Mouse (Mus musculus) liver, embryonic 13.5 days (tissue): ENCODE results near the gene Myo3a. TPM values are rescaled to one million over a fixed set of nuclear protein-coding genes. Genes with fewer than 3 reads are reported as not detected.
"Not testable (repeated sequence)": the region's sequence is repeated elsewhere in the genome, so short reads cannot be mapped to it uniquely, and the experiment has no call there.

Experiments
- ATAC-seq: fragments of 200-750 bp; cut with Nextera tagmentation; 2 replicates; pipeline ENCODE4 v1.8.0; 2017; ENCODE audit warnings: low read depth, mild to moderate bottlenecking, moderate number of reproducible peaks, moderate library complexity
- DNase-seq: peaks from one replicate; pipeline ENCODE4 v3.0.0; 2022
- H3K27ac ChIP-seq: fragments of 300-500 bp; sonication (generic); 2 replicates; pipeline ENCODE4 v1.5.1; 2015; ENCODE audit warnings: moderate library complexity, mild to moderate bottlenecking, inconsistent platforms
- H3K27me3 ChIP-seq: fragments of 300-500 bp; sonication (generic); 2 replicates; pipeline ENCODE4 v1.6.1; 2015; ENCODE audit warnings: mild to moderate bottlenecking, inconsistent platforms
- H3K36me3 ChIP-seq: fragments of 300-500 bp; sonication (generic); 2 replicates; pipeline ENCODE4 v1.6.1; 2015; ENCODE audit warnings: mild to moderate bottlenecking, inconsistent platforms
- H3K4me1 ChIP-seq: fragments of 300-500 bp; sonication (generic); replicated peaks from 2 replicates; pipeline ENCODE4 v1.6.1; 2015; ENCODE audit warnings: inconsistent platforms
- H3K4me2 ChIP-seq: fragments of 300-500 bp; sonication (generic); 2 replicates; pipeline ENCODE4 v1.6.1; 2015; ENCODE audit warnings: inconsistent platforms, mild to moderate bottlenecking, moderate library complexity
- H3K4me3 ChIP-seq: fragments of 300-500 bp; sonication (generic); replicated peaks from 2 replicates; pipeline ENCODE4 v1.5.1; 2015; ENCODE audit warnings: mild to moderate bottlenecking, inconsistent platforms
- H3K9ac ChIP-seq: fragments of 300-500 bp; sonication (generic); 2 replicates; pipeline ENCODE4 v1.6.1; 2015; ENCODE audit warnings: mild to moderate bottlenecking, inconsistent platforms
- H3K9me3 ChIP-seq: fragments of 300-500 bp; sonication (generic); replicated peaks from 2 replicates; pipeline ENCODE4 v1.6.1; 2016; ENCODE audit warnings: inconsistent platforms
- WGBS: fragments of 180-500 bp; shearing (Covaris S2); methylation state at CpG from one replicate; pipeline ENCODE4 v1.1.7; 2015; ENCODE audit not compliant: insufficient replicate concordance; 5-methylcytosine and 5-hydroxymethylcytosine counted together
- polyA plus RNA-seq: library from polyadenylated mRNA; unstranded; fragments of >200 nt; fragmentation: Nextera tagmentation; extraction: Ambion mirVana; gene quantifications from 2 replicates; pipeline ENCODE4 v1.2.1, GENCODE M21; 2015

Myo3a gene
- not detected in 2 replicates for polyA plus RNA-seq

GRCm38 (mm10) chr2:22227308-22227707 is at the start of gene Myo3a:
Gene Myo3a (plus strand): TSS chr2:22227503.
- peak; percentile 65 for ATAC-seq
- no peaks in the 10 kb centered on the region for H3K36me3 ChIP-seq

GRCm38 (mm10) chr2:22250462-22250861 is 23.2 kb downstream of the Myo3a start:
- ATAC-seq (no peak), DNase-seq (no peak)
- no peak overlapping the region for H3K4me3 ChIP-seq
- no peaks in the 10 kb centered on the region for H3K4me1 ChIP-seq
- WGBS: 65% methylated on average over 3 of the region's 3 CpGs
- no peaks in the 10 kb centered on the region for H3K36me3 ChIP-seq
- no peak overlapping the region for H3K4me2 ChIP-seq
- H3K9me3 ChIP-seq: no peaks in the 10 kb centered on the region
- no peak overlapping the region for H3K27ac ChIP-seq
- no peaks in the 10 kb centered on the region for H3K27me3 ChIP-seq
- no peak overlapping the region for H3K9ac ChIP-seq

More at GRCm38 (mm10) chr2:22227308-22227707, at the start of gene Myo3a:
- Histone ChIP-seq H3K27me3 (peaks cover 6% of the 10 kb centered on the region), H3K4me3 (no peak within 1 kb of the TSS), H3K9ac (no peak within 1 kb of the TSS), H3K4me2 (peak within 1 kb of the TSS; percentile 45), H3K9me3 (no peaks in the 10 kb centered on the region), H3K27ac (no peak within 1 kb of the TSS), H3K4me1 (0 out of 2 replicates have a peak, but pooled peaks cover 5% of the 10 kb centered on the region)
- 1% methylated on average over 21 of the region's 21 CpGs for WGBS
- DNase-seq: peak; percentile 2

GRCm38 (mm10) chr2:22251045-22251444 is 23.7 kb downstream of the Myo3a start:
- 57% methylated on average over 2 of the region's 2 CpGs for WGBS
- H3K36me3 ChIP-seq: no peaks in the 10 kb centered on the region

GRCm38 (mm10) chr2:22255600-22255999 is 28.3 kb downstream of the Myo3a start:
- no peaks in the 10 kb centered on the region for H3K27me3 ChIP-seq
- H3K4me2 ChIP-seq: no peak overlapping the region
- H3K4me1 ChIP-seq: no peaks in the 10 kb centered on the region
- no peak overlapping the region for H3K4me3 ChIP-seq
- no peak for DNase-seq
- no peaks in the 10 kb centered on the region for H3K9me3 ChIP-seq
- H3K9ac ChIP-seq: no peak overlapping the region
- H3K27ac ChIP-seq: no peak overlapping the region
- no peak for ATAC-seq
- no peaks in the 10 kb centered on the region for H3K36me3 ChIP-seq

More at GRCm38 (mm10) chr2:22251045-22251444, 23.7 kb downstream of the Myo3a start:
- DNase-seq (no peak), ATAC-seq (no peak)
- no peak overlapping the region for H3K4me2 ChIP-seq
- H3K9ac ChIP-seq: no peak overlapping the region
- no peaks in the 10 kb centered on the region for H3K27me3 ChIP-seq
- H3K27ac ChIP-seq: no peak overlapping the region
- H3K4me3 ChIP-seq: no peak overlapping the region
- H3K4me1 ChIP-seq: no peaks in the 10 kb centered on the region
- H3K9me3 ChIP-seq: no peaks in the 10 kb centered on the region

GRCm38 (mm10) chr2:22271555-22271954 is 44.3 kb downstream of the Myo3a start:
- Histone ChIP-seq H3K27ac (no peak overlapping the region), H3K4me1 (no peaks in the 10 kb centered on the region), H3K9ac (no peak overlapping the region), H3K9me3 (no peaks in the 10 kb centered on the region), H3K27me3 (no peaks in the 10 kb centered on the region), H3K4me2 (no peak overlapping the region), H3K36me3 (no peaks in the 10 kb centered on the region), H3K4me3 (no peak overlapping the region)
- ATAC-seq: no peak
- 60% methylated on average over 2 of the region's 2 CpGs for WGBS
- no peak for DNase-seq

- no peak overlapping the region for H3K4me2 ChIP-seq
- no peak for DNase-seq
- H3K36me3 ChIP-seq: no peaks in the 10 kb centered on the region
- H3K9me3 ChIP-seq: no peaks in the 10 kb centered on the region
- no peaks in the 10 kb centered on the region for H3K27me3 ChIP-seq
- H3K9ac ChIP-seq: no peak overlapping the region
- ATAC-seq: no peak
- H3K4me1 ChIP-seq: no peaks in the 10 kb centered on the region
- no peak overlapping the region for H3K4me3 ChIP-seq
- no peak overlapping the region for H3K27ac ChIP-seq
- 27% methylated on average over 2 of the region's 2 CpGs for WGBS
Measured at GRCm38 (mm10) chr2:22285366-22285765, 58.1 kb downstream of the Myo3a start.

GRCm38 (mm10) chr2:22285777-22286176 is 58.5 kb downstream of the Myo3a start:
- Histone ChIP-seq H3K36me3 (no peaks in the 10 kb centered on the region), H3K4me1 (no peaks in the 10 kb centered on the region), H3K27me3 (no peaks in the 10 kb centered on the region), H3K9ac (no peak overlapping the region), H3K27ac (no peak overlapping the region), H3K9me3 (no peaks in the 10 kb centered on the region), H3K4me2 (no peak overlapping the region), H3K4me3 (no peak overlapping the region)
- DNase-seq (no peak), ATAC-seq (no peak)
- WGBS: 27% methylated on average over 1 of the region's 1 CpGs

GRCm38 (mm10) chr2:22293579-22294446 is 66.5 kb downstream of the Myo3a start:
- WGBS: 55% methylated on average over 11 of the region's 11 CpGs

GRCm38 (mm10) chr2:22294447-22294738 is 67.1 kb downstream of the Myo3a start:
- Histone ChIP-seq H3K4me3 (no peak overlapping the region), H3K27ac (no peak overlapping the region), H3K27me3 (no peaks in the 10 kb centered on the region), H3K4me1 (no peaks in the 10 kb centered on the region), H3K9ac (no peak overlapping the region), H3K9me3 (no peaks in the 10 kb centered on the region), H3K4me2 (no peak overlapping the region), H3K36me3 (no peaks in the 10 kb centered on the region)
- WGBS: 39% methylated on average over 2 of the region's 2 CpGs
- ATAC-seq (no peak), DNase-seq (no peak)

More at GRCm38 (mm10) chr2:22293579-22294446, 66.5 kb downstream of the Myo3a start:
- Histone ChIP-seq H3K27ac (no peak overlapping the region), H3K4me3 (no peak overlapping the region), H3K9ac (no peak overlapping the region), H3K4me2 (no peak overlapping the region), H3K4me1 (no peaks in the 10 kb centered on the region), H3K27me3 (no peaks in the 10 kb centered on the region), H3K9me3 (no peaks in the 10 kb centered on the region), H3K36me3 (no peaks in the 10 kb centered on the region)
- DNase-seq (no peak), ATAC-seq (no peak)

- ATAC-seq (no peak), DNase-seq (no peak)
- Histone ChIP-seq H3K36me3 (no peaks in the 10 kb centered on the region), H3K4me1 (no peaks in the 10 kb centered on the region), H3K9ac (no peak overlapping the region), H3K4me3 (no peak overlapping the region), H3K27me3 (no peaks in the 10 kb centered on the region), H3K27ac (no peak overlapping the region), H3K9me3 (no peaks in the 10 kb centered on the region), H3K4me2 (no peak overlapping the region)
- WGBS: 33% methylated on average over 1 of the region's 1 CpGs
Measured at GRCm38 (mm10) chr2:22297913-22298312, 70.6 kb downstream of the Myo3a start.

GRCm38 (mm10) chr2:22338269-22338857 is 111.1 kb downstream of the Myo3a start:
- Histone ChIP-seq H3K27me3 (peaks cover 4% of the 10 kb centered on the region; the same call in 1 of the 2 replicates), H3K4me2 (peak overlapping the region; percentile 34), H3K36me3 (no peaks in the 10 kb centered on the region), H3K27ac (no peak overlapping the region), H3K9ac (no peak overlapping the region), H3K4me1 (no peaks in the 10 kb centered on the region), H3K9me3 (no peaks in the 10 kb centered on the region), H3K4me3 (peak overlapping the region; percentile 25)
- 26% methylated on average over 25 of the region's 32 CpGs for WGBS
- ATAC-seq: peak; percentile 43; the same call in 1 of the 2 replicates
- no peak for DNase-seq

- not testable (repeated sequence) for H3K4me2 ChIP-seq, H3K9ac ChIP-seq, H3K27me3 ChIP-seq, H3K9me3 ChIP-seq, H3K4me1 ChIP-seq, DNase-seq, H3K4me3 ChIP-seq, H3K27ac ChIP-seq, H3K36me3 ChIP-seq, ATAC-seq
- WGBS: 89% methylated on average over 11 of the region's 11 CpGs
Measured at GRCm38 (mm10) chr2:22410511-22410910, 183.2 kb downstream of the Myo3a start.
